Comparison of ENCODE assay signal across 24 mouse cellular contexts in genomic region chr12:88285224-88285623, GRCm38 (mm10). TPM values are rescaled to one million over a fixed set of nuclear protein-coding genes. Genes with fewer than 3 reads are reported as not detected.
DNase-seq lines count a peak whose midpoint lies in the region; ATAC-seq and TF ChIP-seq lines count a peak whose summit lies in the region.
"Not testable (repeated sequence)": the region's sequence is repeated elsewhere in the genome, so short reads cannot be mapped to it uniquely, and the experiment has no call there.
"Had no signal": no experiment of that assay in that cellular context is flagged by ENCODE, and none has a peak within 500 bp of the region (broad histone marks: within the 10 kb centered on the region; RNA-seq: fewer than 3 reads in every experiment).

No protein-coding gene starts in this region.

- H3K9me3 ChIP-seq in G1E (replicated peaks); embryonic facial prominence, embryonic 14.5 days (ENCODE audit: control insufficient read depth, low read length); hindbrain, embryonic 14.5 days (ENCODE audit: control insufficient read depth, low read length); kidney, embryonic 15.5 days (replicated peaks); limb, embryonic 15.5 days; liver, embryonic 12.5 days (replicated peaks); lung, postnatal 0 days (ENCODE audit: low read length); midbrain, embryonic 11.5 days (ENCODE audit: control insufficient read depth, low read length): not testable (repeated sequence)

- H3K27me3 ChIP-seq in G1E (ENCODE audit: insufficient read depth, low read length); embryonic facial prominence, embryonic 14.5 days (replicated peaks; ENCODE audit: control insufficient read depth, insufficient read depth, low read length); hindbrain, embryonic 14.5 days (ENCODE audit: control insufficient read depth, insufficient read depth, low read length); kidney, embryonic 15.5 days; limb, embryonic 15.5 days; liver, embryonic 12.5 days (replicated peaks); lung, postnatal 0 days (replicated peaks; ENCODE audit: insufficient read depth, low read length); midbrain, embryonic 11.5 days (ENCODE audit: control insufficient read depth, insufficient read depth, low read length): not testable (repeated sequence)

- not testable (repeated sequence) for TF ChIP-seq EP300 in lung, postnatal 0 days (IDR thresholded peaks at IDR 0.05)

- not testable (repeated sequence) for H3K27ac ChIP-seq in embryonic facial prominence, embryonic 14.5 days (replicated peaks; ENCODE audit: low read depth, low read length); hindbrain, embryonic 14.5 days; kidney, embryonic 15.5 days; limb, embryonic 15.5 days; liver, embryonic 12.5 days; lung, postnatal 0 days (ENCODE audit: low read length); midbrain, embryonic 11.5 days (ENCODE audit: low read depth, low read length)

- not testable (repeated sequence) for H3K36me3 ChIP-seq in G1E (replicated peaks); embryonic facial prominence, embryonic 14.5 days (ENCODE audit: control insufficient read depth, insufficient read depth, low read length); hindbrain, embryonic 14.5 days (replicated peaks; ENCODE audit: control insufficient read depth, insufficient read depth); kidney, embryonic 15.5 days; limb, embryonic 15.5 days; liver, embryonic 12.5 days; lung, postnatal 0 days (ENCODE audit: insufficient read depth, low read length); midbrain, embryonic 11.5 days (ENCODE audit: control insufficient read depth, insufficient read depth, low read length)

- DNase-seq in G1E (ENCODE audit: low spot score); embryonic facial prominence, embryonic 14.5 days (ENCODE audit: low spot score); hindbrain, embryonic 14.5 days (ENCODE audit: low spot score); lung, postnatal 0 days (ENCODE audit: low spot score); midbrain, embryonic 11.5 days (ENCODE audit: low spot score, missing footprints): not testable (repeated sequence)

- H3K4me3 ChIP-seq in G1E (ENCODE audit: low read depth, low read length); embryonic facial prominence, embryonic 14.5 days (ENCODE audit: low read depth, low read length); hindbrain, embryonic 14.5 days (replicated peaks; ENCODE audit: low read length); kidney, embryonic 15.5 days (replicated peaks); limb, embryonic 15.5 days; liver, embryonic 12.5 days; lung, postnatal 0 days (ENCODE audit: low read depth, low read length); midbrain, embryonic 11.5 days (ENCODE audit: low read depth, low read length): not testable (repeated sequence)

- 87% methylated on average over 3 of the region's 5 CpGs for WGBS in embryonic facial prominence, embryonic 14.5 days
- 84% methylated on average over 4 of the region's 5 CpGs for WGBS in hindbrain, embryonic 14.5 days
- WGBS in kidney, embryonic 15.5 days, result 91% methylated on average over 5 of the region's 5 CpGs
- 78% methylated on average over 5 of the region's 5 CpGs for WGBS in limb, embryonic 15.5 days
- WGBS in liver, embryonic 12.5 days (ENCODE audit: insufficient replicate concordance), result 77% methylated on average over 5 of the region's 5 CpGs
- WGBS in lung, postnatal 0 days, result 77% methylated on average over 4 of the region's 5 CpGs
- WGBS in midbrain, embryonic 11.5 days, result 83% methylated on average over 4 of the region's 5 CpGs

- not testable (repeated sequence) for TF ChIP-seq CTCF in G1E (IDR thresholded peaks at IDR 0.05; ENCODE audit: low read depth, low read length); lung, postnatal 0 days (IDR thresholded peaks at IDR 0.05)

- not testable (repeated sequence) for H3K9ac ChIP-seq in embryonic facial prominence, embryonic 14.5 days (ENCODE audit: low read depth, low read length); hindbrain, embryonic 14.5 days; kidney, embryonic 15.5 days; limb, embryonic 15.5 days; liver, embryonic 12.5 days; lung, postnatal 0 days (replicated peaks; ENCODE audit: low read depth); midbrain, embryonic 11.5 days (ENCODE audit: low read length)

- H3K4me2 ChIP-seq in embryonic facial prominence, embryonic 14.5 days (ENCODE audit: low read depth, low read length); hindbrain, embryonic 14.5 days (replicated peaks); kidney, embryonic 15.5 days; limb, embryonic 15.5 days; liver, embryonic 12.5 days; lung, postnatal 0 days (replicated peaks; ENCODE audit: low read depth, low read length); midbrain, embryonic 11.5 days: not testable (repeated sequence)

- 0 out of 2 replicates have a peak, but pooled peaks have one; percentile 12 for ATAC-seq in G1E (ENCODE audit: extremely low read depth, insufficient number of reproducible peaks, low FRiP score, poor library complexity, severe bottlenecking)
- ATAC-seq in embryonic facial prominence, embryonic 14.5 days (ENCODE audit: low read depth), result 0 out of 2 replicates have a peak, but pooled peaks have one; percentile 6
- ATAC-seq in hindbrain, embryonic 14.5 days (ENCODE audit: low FRiP score), result peak; percentile 37; the same call in 1 of the 2 replicates
- ATAC-seq in kidney, embryonic 15.5 days (replicated peaks; ENCODE audit: low FRiP score), result 0 out of 2 replicates have a peak, but pooled peaks have one; percentile 40
- ATAC-seq in limb, embryonic 15.5 days (ENCODE audit: insufficient number of reproducible peaks, low FRiP score, low TSS enrichment, low read depth), result peak; percentile 19; the same call in 1 of the 2 replicates
- ATAC-seq in liver, embryonic 12.5 days, result peak; percentile 32; the same call in 1 of the 2 replicates
- peak; percentile 25; the same call in 1 of the 2 replicates for ATAC-seq in lung, postnatal 0 days
- peak; percentile 58; the same call in 1 of the 2 replicates for ATAC-seq in midbrain, embryonic 11.5 days (ENCODE audit: low FRiP score)

- H3K4me1 ChIP-seq in G1E (ENCODE audit: insufficient read depth, low read depth, low read length), result peaks cover 14% of the 10 kb centered on the region
- not testable (repeated sequence) for H3K4me1 ChIP-seq in embryonic facial prominence, embryonic 14.5 days (ENCODE audit: control insufficient read depth, insufficient read depth, low read length); hindbrain, embryonic 14.5 days (replicated peaks; ENCODE audit: control insufficient read depth, insufficient read depth, low read length); kidney, embryonic 15.5 days; limb, embryonic 15.5 days; liver, embryonic 12.5 days; lung, postnatal 0 days (ENCODE audit: insufficient read depth, low read depth, low read length); midbrain, embryonic 11.5 days (ENCODE audit: control insufficient read depth, insufficient read depth, low read length)

RNA-seq across cellular contexts. Expression of gene Gm5662, which starts 10.9 kb away (rescaled TPM):
- 3.8 and 5.3 TPM in 2 replicates for total RNA-seq in G1E (2014; fragmentation: Nextera tagmentation)
- 1.3 and 1.5 TPM in 2 replicates for total RNA-seq in G1E (2017)
- 0.08 and 0.37 TPM in 2 replicates for polyA plus RNA-seq in G1E (2012)
- polyA plus RNA-seq in embryonic facial prominence, embryonic 14.5 days (2014; fragmentation: Nextera tagmentation; extraction: Ambion mirVana), result not detected in 2 replicates
- polyA plus RNA-seq in hindbrain, embryonic 14.5 days (2014; fragmentation: Nextera tagmentation; extraction: Ambion mirVana), result not detected in 2 replicates
- 0.12 and 0.13 TPM in 2 replicates for polyA plus RNA-seq in kidney, embryonic 15.5 days (2015; fragmentation: Nextera tagmentation; extraction: Ambion mirVana)
- not detected in 2 replicates for polyA plus RNA-seq in limb, embryonic 15.5 days (2015; fragmentation: Nextera tagmentation; extraction: Ambion mirVana)
- not detected in 2 replicates for polyA plus RNA-seq in liver, embryonic 12.5 days (2016; fragmentation: Nextera tagmentation; extraction: Ambion mirVana)
- polyA plus RNA-seq in lung, postnatal 0 days (2015; fragmentation: Nextera tagmentation; extraction: Ambion mirVana), result not detected in 2 replicates
- polyA plus RNA-seq in midbrain, embryonic 11.5 days (2014; fragmentation: Nextera tagmentation; extraction: Ambion mirVana), result not detected in 2 replicates
- total RNA-seq: adrenal gland, adult 2 months; adrenal gland, postnatal 10 days; adrenal gland, postnatal 25 days; adrenal gland, postnatal 4 days; CH12.LX; common myeloid progenitor, adult 5-6 weeks; MEL had no signal
- polyA plus RNA-seq: adrenal gland, adult 2 months; brain, embryonic 14.5 days; CD4-positive, CD25-positive, alpha-beta regulatory T cell, adult 4 months; embryonic facial prominence, embryonic 11.5 days; embryonic facial prominence, embryonic 15.5 days; erythroblast, embryonic 14.5 days; forebrain, embryonic 10.5 days; forebrain, embryonic 12.5 days; forebrain, embryonic 14.5 days; forebrain, embryonic 16.5 days had no signal

RNA-seq across cellular contexts. Expression of gene Gm8332, which starts 35.3 kb away (rescaled TPM):
- total RNA-seq in G1E (2014; fragmentation: Nextera tagmentation) (6.8 and 7.9 TPM in 2 replicates), G1E (2017) (1.9 and 2.1 TPM in 2 replicates)
- 1.3 and 2.2 TPM in 2 replicates for polyA plus RNA-seq in G1E (2012)
- not detected in 2 replicates for polyA plus RNA-seq in embryonic facial prominence, embryonic 14.5 days (2014; fragmentation: Nextera tagmentation; extraction: Ambion mirVana)
- polyA plus RNA-seq in hindbrain, embryonic 14.5 days (2014; fragmentation: Nextera tagmentation; extraction: Ambion mirVana), result not detected in 2 replicates
- not detected in 2 replicates for polyA plus RNA-seq in kidney, embryonic 15.5 days (2015; fragmentation: Nextera tagmentation; extraction: Ambion mirVana)
- not detected in 2 replicates for polyA plus RNA-seq in limb, embryonic 15.5 days (2015; fragmentation: Nextera tagmentation; extraction: Ambion mirVana)
- polyA plus RNA-seq in liver, embryonic 12.5 days (2016; fragmentation: Nextera tagmentation; extraction: Ambion mirVana), result not detected in 2 replicates
- not detected in 2 replicates for polyA plus RNA-seq in lung, postnatal 0 days (2015; fragmentation: Nextera tagmentation; extraction: Ambion mirVana)
- polyA plus RNA-seq in midbrain, embryonic 11.5 days (2014; fragmentation: Nextera tagmentation; extraction: Ambion mirVana), result not detected in 2 replicates
- total RNA-seq: adrenal gland, adult 2 months; adrenal gland, postnatal 10 days; adrenal gland, postnatal 25 days; adrenal gland, postnatal 4 days; CH12.LX; common myeloid progenitor, adult 5-6 weeks; MEL had no signal
- polyA plus RNA-seq: adrenal gland, adult 2 months; brain, embryonic 14.5 days; CD4-positive, CD25-positive, alpha-beta regulatory T cell, adult 4 months; embryonic facial prominence, embryonic 11.5 days; embryonic facial prominence, embryonic 15.5 days; erythroblast, embryonic 14.5 days; forebrain, embryonic 10.5 days; forebrain, embryonic 12.5 days; forebrain, embryonic 14.5 days; forebrain, embryonic 16.5 days had no signal

RNA-seq across cellular contexts. Expression of gene Gm5039, which starts 38.6 kb away (rescaled TPM):
- total RNA-seq in G1E (2014; fragmentation: Nextera tagmentation), result 0.39 and 1.4 TPM in 2 replicates
- 0.12 and 0.16 TPM in 2 replicates for total RNA-seq in G1E (2017)
- 0.25 TPM in 1 of 2 replicates, not detected in the other for polyA plus RNA-seq in G1E (2012)
- not detected in 2 replicates for polyA plus RNA-seq in embryonic facial prominence, embryonic 14.5 days (2014; fragmentation: Nextera tagmentation; extraction: Ambion mirVana)
- not detected in 2 replicates for polyA plus RNA-seq in hindbrain, embryonic 14.5 days (2014; fragmentation: Nextera tagmentation; extraction: Ambion mirVana)
- polyA plus RNA-seq in kidney, embryonic 15.5 days (2015; fragmentation: Nextera tagmentation; extraction: Ambion mirVana), result not detected in 2 replicates
- not detected in 2 replicates for polyA plus RNA-seq in limb, embryonic 15.5 days (2015; fragmentation: Nextera tagmentation; extraction: Ambion mirVana)
- not detected in 2 replicates for polyA plus RNA-seq in liver, embryonic 12.5 days (2016; fragmentation: Nextera tagmentation; extraction: Ambion mirVana)
- not detected in 2 replicates for polyA plus RNA-seq in lung, postnatal 0 days (2015; fragmentation: Nextera tagmentation; extraction: Ambion mirVana)
- not detected in 2 replicates for polyA plus RNA-seq in midbrain, embryonic 11.5 days (2014; fragmentation: Nextera tagmentation; extraction: Ambion mirVana)
- total RNA-seq: adrenal gland, adult 2 months; adrenal gland, postnatal 10 days; adrenal gland, postnatal 25 days; adrenal gland, postnatal 4 days; CH12.LX; common myeloid progenitor, adult 5-6 weeks; MEL had no signal
- polyA plus RNA-seq: adrenal gland, adult 2 months; brain, embryonic 14.5 days; CD4-positive, CD25-positive, alpha-beta regulatory T cell, adult 4 months; embryonic facial prominence, embryonic 11.5 days; embryonic facial prominence, embryonic 15.5 days; erythroblast, embryonic 14.5 days; forebrain, embryonic 10.5 days; forebrain, embryonic 12.5 days; forebrain, embryonic 14.5 days; forebrain, embryonic 16.5 days had no signal

Comparison
In these comparisons a context has a peak if more than half of its experiments do, and no peak if none do; other contexts are left out.
1. ATAC-seq: peak in every context shown above with its lines; median percentile 58 in midbrain, embryonic 11.5 days; 40 in kidney, embryonic 15.5 days; 37 in hindbrain, embryonic 14.5 days; 32 in liver, embryonic 12.5 days; 25 in lung, postnatal 0 days; 19 in limb, embryonic 15.5 days; 12 in G1E; 6 in embryonic facial prominence, embryonic 14.5 days.